Mouse (Mus musculus) liver, embryonic 11.5 days (tissue): ENCODE data around the gene Cnppd1. TPM values are rescaled to one million over a fixed set of nuclear protein-coding genes. Genes with fewer than 3 reads are reported as not detected.

Source experiments
- ATAC-seq: fragments of 200-750 bp; cut with Nextera tagmentation; replicated peaks from 2 replicates; pipeline ENCODE4 v1.8.0; 2017; ENCODE audit warnings: moderate number of reproducible peaks, mild to moderate bottlenecking, moderate TSS enrichment, moderate library complexity; ENCODE audit not compliant: low FRiP score
- DNase-seq: peaks from one replicate; pipeline ENCODE4 v3.0.0-alpha.2; 2017; ENCODE audit warnings: low spot score
- H3K27ac ChIP-seq: fragments of 300-500 bp; sonication (generic); 2 replicates; pipeline ENCODE4 v1.5.1; 2014; ENCODE audit warnings: mild to moderate bottlenecking, low read depth, low read length, control low read depth
- H3K27me3 ChIP-seq: fragments of 300-500 bp; sonication (generic); replicated peaks from 2 replicates; pipeline ENCODE4 v1.6.1; 2014; ENCODE audit warnings: low read length, mixed read lengths; ENCODE audit not compliant: control insufficient read depth, insufficient read depth
- H3K36me3 ChIP-seq: fragments of 300-500 bp; sonication (generic); 2 replicates; pipeline ENCODE4 v1.6.1; 2014; ENCODE audit warnings: mild to moderate bottlenecking, low read length, moderate library complexity, mixed read lengths; ENCODE audit not compliant: control insufficient read depth, insufficient read depth
- H3K4me1 ChIP-seq: fragments of 300-500 bp; sonication (generic); replicated peaks from 2 replicates; pipeline ENCODE4 v1.6.1; 2014; ENCODE audit warnings: low read length, mixed read lengths; ENCODE audit not compliant: control insufficient read depth, insufficient read depth
- H3K4me2 ChIP-seq: fragments of 300-500 bp; sonication (generic); 2 replicates; pipeline ENCODE4 v1.6.1; 2014; ENCODE audit warnings: mild to moderate bottlenecking, control low read depth, moderate library complexity
- H3K4me3 ChIP-seq: fragments of 300-500 bp; sonication (generic); 2 replicates; pipeline ENCODE4 v1.5.1; 2014; ENCODE audit warnings: low read depth, low read length, control low read depth
- H3K9ac ChIP-seq: fragments of 300-500 bp; sonication (generic); 2 replicates; pipeline ENCODE4 v1.6.1; 2014; ENCODE audit warnings: low read depth, low read length, control low read depth
- H3K9me3 ChIP-seq: fragments of 300-500 bp; sonication (generic); 2 replicates; pipeline ENCODE4 v1.6.1; 2016; ENCODE audit warnings: low read length, inconsistent platforms, mixed read lengths; ENCODE audit not compliant: control insufficient read depth
- WGBS: fragments of 180-500 bp; shearing (Covaris S2); extraction: QIAGEN DNeasy Blood & Tissue Kit; methylation state at CpG from one replicate; pipeline ENCODE4 v1.1.7; 2014; 5-methylcytosine and 5-hydroxymethylcytosine counted together
- polyA plus RNA-seq: library from polyadenylated mRNA; unstranded; fragments of >200 nt; fragmentation: Nextera tagmentation; extraction: Ambion mirVana; gene quantifications from 2 replicates; pipeline ENCODE4 v1.2.1, GENCODE M21; 2014

Gene Cnppd1
- polyA plus RNA-seq, 1 experiment from 2014 or later, result 68.3 TPM

DNA sequence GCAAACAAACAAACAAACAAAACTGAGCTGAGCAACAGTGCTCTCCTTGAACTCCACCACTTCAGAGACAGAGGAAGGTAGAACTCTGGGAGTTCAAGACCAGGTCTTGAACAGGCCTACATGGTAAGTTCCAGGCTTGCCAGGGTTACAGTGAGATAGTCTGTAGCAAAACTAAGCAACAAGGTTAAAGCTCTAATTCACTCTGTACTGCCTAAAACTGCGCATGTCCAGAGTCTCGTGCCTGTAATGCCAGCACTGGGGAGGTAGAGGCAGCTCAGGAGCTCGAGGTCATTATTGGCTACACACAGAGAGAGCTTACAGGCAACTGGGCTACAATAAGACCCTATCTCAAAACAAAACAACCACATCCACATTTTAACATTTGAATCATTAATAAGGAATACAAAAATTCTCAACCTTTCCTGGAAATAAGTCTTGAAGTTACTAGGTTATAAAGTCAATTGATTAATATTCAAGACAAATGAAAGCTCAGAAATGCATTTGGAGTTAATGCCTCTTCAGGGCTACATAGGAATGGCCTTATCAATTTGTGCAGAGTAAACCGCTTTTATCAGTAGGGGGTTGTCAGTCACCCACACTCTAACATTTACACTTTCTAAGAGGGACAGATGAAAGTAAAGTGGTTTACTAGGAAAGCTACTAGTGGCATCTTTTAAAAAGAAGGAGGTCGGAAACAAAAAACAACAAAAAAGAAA lies 17.2 kb upstream of the Cnppd1 start:
- Histone ChIP-seq H3K4me2 (peak overlapping the region; percentile 19; the same call in 1 of the 2 replicates), H3K27me3 (no peaks in the 10 kb centered on the region), H3K9ac (0 out of 2 replicates have a peak overlapping the region, but pooled peaks have one; percentile 20), H3K4me1 (peaks cover 7% of the 10 kb centered on the region; the same call in 1 of the 2 replicates), H3K36me3 (no peaks in the 10 kb centered on the region), H3K27ac (peak overlapping the region; percentile 81), H3K4me3 (no peak overlapping the region), H3K9me3 (peaks cover 2% of the 10 kb centered on the region; the same call in 1 of the 2 replicates)
- DNase-seq (no peak), ATAC-seq (peak; percentile 93)
- 48% methylated on average over 5 of the region's 5 CpGs for WGBS

DNA sequence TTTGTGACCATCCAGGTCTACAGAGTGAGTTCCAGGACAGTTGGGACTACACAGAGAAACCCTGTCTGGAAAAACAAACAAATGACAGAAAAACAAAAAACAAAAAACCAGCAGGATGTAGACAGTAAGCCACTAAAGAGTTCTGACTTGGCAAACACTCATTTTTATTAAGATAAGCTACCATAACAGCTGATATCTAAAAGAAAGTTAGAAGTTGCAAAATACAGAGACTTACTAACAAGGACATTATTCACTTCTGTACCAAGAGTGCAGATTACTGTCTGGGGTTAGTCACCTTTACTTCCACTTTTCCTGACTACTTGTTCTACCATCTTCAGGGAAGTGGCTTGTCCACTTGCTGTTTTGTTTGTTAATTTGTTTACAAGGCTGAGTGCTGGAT lies 16.5 kb upstream of the Cnppd1 start:
- no peaks in the 10 kb centered on the region for H3K27me3 ChIP-seq
- H3K36me3 ChIP-seq, result no peaks in the 10 kb centered on the region
- peaks cover 7% of the 10 kb centered on the region; the same call in 1 of the 2 replicates for H3K4me1 ChIP-seq
- DNase-seq, result no peak
- no peak overlapping the region for H3K4me3 ChIP-seq
- no peak overlapping the region for H3K9ac ChIP-seq
- no peak overlapping the region for H3K4me2 ChIP-seq
- H3K27ac ChIP-seq, result peak overlapping the region; percentile 81; the same call in 1 of the 2 replicates
- ATAC-seq, result no peak
- peaks cover 2% of the 10 kb centered on the region; the same call in 1 of the 2 replicates for H3K9me3 ChIP-seq

GRCm38 (mm10) chr1:75155837-75156236 lies 13.3 kb upstream of the Cnppd1 start:
- Histone ChIP-seq H3K27me3 (no peaks in the 10 kb centered on the region), H3K36me3 (no peaks in the 10 kb centered on the region), H3K9me3 (no peaks in the 10 kb centered on the region), H3K27ac (no peak overlapping the region), H3K4me1 (peaks cover 7% of the 10 kb centered on the region; the same call in 1 of the 2 replicates), H3K4me3 (no peak overlapping the region), H3K9ac (no peak overlapping the region), H3K4me2 (no peak overlapping the region)
- no peak for ATAC-seq
- 37% methylated on average over 3 of the region's 3 CpGs for WGBS
- DNase-seq, result no peak

GRCm38 (mm10) chr1:75148727-75149126 lies 6.2 kb upstream of the Cnppd1 start:
- Histone ChIP-seq H3K9ac (no peak overlapping the region), H3K36me3 (peaks cover 31% of the 10 kb centered on the region), H3K4me1 (peaks cover 8% of the 10 kb centered on the region), H3K27me3 (no peaks in the 10 kb centered on the region), H3K9me3 (no peaks in the 10 kb centered on the region), H3K27ac (no peak overlapping the region), H3K4me3 (no peak overlapping the region), H3K4me2 (no peak overlapping the region)
- DNase-seq (no peak), ATAC-seq (no peak)
- WGBS, result 88% methylated on average over 4 of the region's 4 CpGs

DNA sequence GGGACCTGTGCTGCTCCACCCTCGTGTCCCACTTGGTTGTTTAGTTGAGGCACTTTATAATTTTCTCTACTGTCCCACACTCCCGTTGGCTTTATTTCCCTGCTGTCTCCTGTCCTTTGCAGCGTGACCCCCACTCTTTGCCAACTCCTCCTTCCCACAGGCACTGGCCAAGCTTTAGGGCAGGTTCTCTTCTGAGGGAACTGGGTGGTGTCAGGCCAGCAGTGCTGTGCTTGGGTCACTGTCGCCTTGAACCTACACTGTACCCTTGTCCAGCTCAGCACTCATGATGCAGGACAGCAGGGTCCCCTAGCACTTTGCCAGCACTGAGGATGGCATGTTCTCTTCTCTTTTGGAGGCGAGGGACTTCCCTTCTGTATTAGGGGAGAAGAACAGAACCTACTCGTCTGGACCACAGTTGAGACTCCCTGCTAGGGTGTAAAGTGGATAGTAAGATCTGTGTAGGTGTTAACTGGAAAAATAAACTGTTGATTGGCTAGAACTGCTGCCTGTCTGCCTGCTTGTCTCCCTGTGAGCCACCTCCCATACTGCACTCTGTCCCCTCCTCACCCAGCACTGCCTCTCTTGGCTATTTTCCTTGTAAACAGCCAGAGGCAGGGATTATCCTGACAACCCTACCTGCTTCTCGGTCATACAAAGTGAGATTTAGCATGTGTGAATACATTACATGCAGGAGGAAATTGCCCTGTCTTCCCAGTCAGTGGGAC lies 5.1 kb upstream of the Cnppd1 start:
- Histone ChIP-seq H3K36me3 (peaks cover 31% of the 10 kb centered on the region), H3K27me3 (no peaks in the 10 kb centered on the region), H3K27ac (no peak overlapping the region), H3K9me3 (no peaks in the 10 kb centered on the region), H3K9ac (no peak overlapping the region), H3K4me2 (no peak overlapping the region), H3K4me3 (no peak overlapping the region), H3K4me1 (peaks cover 11% of the 10 kb centered on the region)
- 85% methylated on average over 7 of the region's 7 CpGs for WGBS
- ATAC-seq, result no peak
- no peak for DNase-seq

GRCm38 (mm10) chr1:75145589-75145988 lies 3.1 kb upstream of the Cnppd1 start:
- H3K27ac ChIP-seq, result peak overlapping the region; percentile 41; the same call in 1 of the 2 replicates
- peak overlapping the region; percentile 93 for H3K4me2 ChIP-seq
- no peak overlapping the region for H3K9ac ChIP-seq
- peak; percentile 42 for ATAC-seq
- peaks cover 31% of the 10 kb centered on the region for H3K36me3 ChIP-seq
- no peaks in the 10 kb centered on the region for H3K27me3 ChIP-seq
- H3K4me1 ChIP-seq, result peaks cover 14% of the 10 kb centered on the region
- DNase-seq, result no peak
- WGBS, result 56% methylated on average over 3 of the region's 3 CpGs
- H3K4me3 ChIP-seq, result no peak overlapping the region; the same call in 1 of the 2 replicates
- no peaks in the 10 kb centered on the region for H3K9me3 ChIP-seq

DNA sequence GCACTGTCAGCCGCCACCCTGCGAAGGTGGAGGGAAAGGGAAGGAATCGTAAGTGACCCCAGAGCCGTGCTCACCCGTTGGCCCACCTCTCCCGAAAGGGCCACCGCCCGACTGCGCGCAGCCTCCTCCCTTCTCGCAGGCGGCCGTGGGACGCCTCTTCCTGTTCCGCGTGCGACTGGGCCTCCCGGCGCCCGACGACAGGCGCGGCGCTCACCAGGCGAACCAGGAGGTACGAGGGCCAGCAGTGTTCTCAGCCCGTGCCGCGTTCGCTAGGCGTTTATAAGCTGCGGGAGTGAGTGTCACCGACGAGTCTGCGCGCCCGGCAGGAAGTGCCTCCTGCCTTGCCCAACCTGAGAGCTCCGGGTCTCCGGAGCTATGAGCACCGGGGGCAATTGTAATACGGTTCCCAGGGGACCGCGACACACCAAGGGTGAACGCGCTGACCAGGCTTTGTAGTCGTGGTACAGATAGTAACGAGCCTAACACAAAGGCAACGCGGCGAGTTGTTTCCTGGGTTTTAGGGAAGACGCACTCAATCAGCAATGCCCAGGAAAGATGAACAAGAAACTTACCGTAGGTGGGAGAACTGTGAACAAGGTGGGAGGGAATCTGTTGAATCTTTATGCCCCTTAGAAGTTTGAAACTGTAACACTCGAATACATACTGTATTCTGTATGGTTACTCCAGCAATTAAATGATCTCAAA lies 873 bp downstream of the Cnppd1 start:
- Histone ChIP-seq H3K36me3 (peaks cover 35% of the 10 kb centered on the region), H3K4me3 (peak overlapping the region; percentile 95), H3K27ac (peak overlapping the region; percentile 98), H3K27me3 (no peaks in the 10 kb centered on the region), H3K9ac (peak overlapping the region; percentile 97), H3K4me1 (peaks cover 48% of the 10 kb centered on the region), H3K9me3 (no peaks in the 10 kb centered on the region), H3K4me2 (peak overlapping the region; percentile 93)
- ATAC-seq (peak; percentile 36), DNase-seq (peak; percentile 74)
- WGBS, result under 1% methylated on average over 53 of the region's 53 CpGs

DNA sequence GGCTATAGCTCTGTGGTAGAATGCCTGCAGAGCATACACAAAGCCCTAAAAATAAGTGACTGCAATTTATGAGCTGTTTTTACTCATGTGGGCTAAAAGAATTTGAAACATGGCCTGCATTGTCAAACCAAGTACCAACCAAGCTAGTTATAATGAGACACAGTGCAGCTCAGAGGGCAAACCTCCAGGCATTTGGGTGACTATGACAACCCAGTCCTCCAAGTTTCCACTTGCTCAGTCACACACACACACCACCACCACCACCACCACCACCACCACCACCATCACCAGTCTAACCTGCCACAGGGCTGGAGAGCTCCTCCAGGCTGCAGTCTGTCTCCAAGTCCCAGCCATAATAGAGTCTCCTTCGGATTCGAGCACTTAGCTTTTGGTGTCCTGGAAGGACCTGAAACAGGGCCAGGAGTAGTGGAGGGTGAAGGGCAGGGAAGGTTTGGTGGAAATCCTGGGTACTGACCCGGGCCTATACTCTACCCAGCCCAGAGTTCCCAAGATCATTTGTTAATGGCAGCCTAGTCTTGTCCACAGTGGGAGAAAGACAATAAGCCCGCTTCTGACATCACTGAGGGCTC lies 1.8 kb downstream of the Cnppd1 start:
- Histone ChIP-seq H3K4me1 (peaks cover 57% of the 10 kb centered on the region), H3K4me3 (peak overlapping the region; percentile 95), H3K4me2 (peak overlapping the region; percentile 93), H3K9ac (peak overlapping the region; percentile 97), H3K27me3 (no peaks in the 10 kb centered on the region), H3K9me3 (no peaks in the 10 kb centered on the region), H3K36me3 (peaks cover 33% of the 10 kb centered on the region), H3K27ac (peak overlapping the region; percentile 98)
- 61% methylated on average over 4 of the region's 4 CpGs for WGBS
- DNase-seq (no peak), ATAC-seq (no peak)
